Mouse (Mus musculus) intestine, embryonic 14.5 days (tissue): Measurements from ENCODE around the gene Hnrnpm. TPM values are rescaled to one million over a fixed set of nuclear protein-coding genes. Genes with fewer than 3 reads are reported as not detected.
"Not testable (repeated sequence)": the region's sequence is repeated elsewhere in the genome, so short reads cannot be mapped to it uniquely, and the experiment has no call there.

Experiments
- ATAC-seq: fragments of 200-750 bp; cut with Nextera tagmentation; replicated peaks from 2 replicates; pipeline ENCODE4 v1.8.0; 2017; ENCODE audit warnings: low read depth, moderate number of reproducible peaks, moderate TSS enrichment, moderate library complexity; ENCODE audit not compliant: low FRiP score, low TSS enrichment
- DNase-seq: peaks from one replicate; pipeline ENCODE4 v3.0.0-alpha.2; 2018; ENCODE audit warnings: low spot score
- H3K27ac ChIP-seq: fragments of 300-500 bp; sonication (generic); 2 replicates; pipeline ENCODE4 v1.5.1; 2014; ENCODE audit warnings: low read depth, mild to moderate bottlenecking, control low read depth
- H3K27me3 ChIP-seq: fragments of 300-500 bp; sonication (generic); replicated peaks from 2 replicates; pipeline ENCODE4 v1.6.1; 2014; ENCODE audit warnings: low read length, control low read depth; ENCODE audit not compliant: control insufficient read depth, insufficient read depth
- H3K36me3 ChIP-seq: fragments of 300-500 bp; sonication (generic); 2 replicates; pipeline ENCODE4 v1.6.1; 2014; ENCODE audit warnings: low read length, control low read depth; ENCODE audit not compliant: control insufficient read depth, insufficient read depth
- H3K4me1 ChIP-seq: fragments of 300-500 bp; sonication (generic); replicated peaks from 2 replicates; pipeline ENCODE4 v1.6.1; 2014; ENCODE audit warnings: low read length, control low read depth, mixed read lengths; ENCODE audit not compliant: control insufficient read depth, insufficient read depth
- H3K4me2 ChIP-seq: fragments of 300-500 bp; sonication (generic); 2 replicates; pipeline ENCODE4 v1.6.1; 2014; ENCODE audit warnings: low read length
- H3K4me3 ChIP-seq: fragments of 300-500 bp; sonication (generic); 2 replicates; pipeline ENCODE4 v1.5.1; 2014; ENCODE audit warnings: low read depth, low read length, control low read depth, mixed read lengths
- H3K9ac ChIP-seq: fragments of 300-500 bp; sonication (generic); 2 replicates; pipeline ENCODE4 v1.6.1; 2014; ENCODE audit warnings: mild to moderate bottlenecking, low read length
- H3K9me3 ChIP-seq: fragments of 300-500 bp; sonication (generic); 2 replicates; pipeline ENCODE4 v1.6.1; 2016; ENCODE audit warnings: low read length, control low read depth; ENCODE audit not compliant: control insufficient read depth
- WGBS: fragments of 180-500 bp; shearing (Covaris S2); extraction: QIAGEN DNeasy Blood & Tissue Kit; methylation state at CpG from one replicate; pipeline ENCODE4 v1.1.7; 2014; 5-methylcytosine and 5-hydroxymethylcytosine counted together
- polyA plus RNA-seq: library from polyadenylated mRNA; unstranded; fragments of >200 nt; fragmentation: Nextera tagmentation; extraction: Ambion mirVana; gene quantifications from 2 replicates; pipeline ENCODE4 v1.2.1, GENCODE M21; 2014

Gene Hnrnpm
- polyA plus RNA-seq = 309 and 366 TPM in 2 replicates

DNA sequence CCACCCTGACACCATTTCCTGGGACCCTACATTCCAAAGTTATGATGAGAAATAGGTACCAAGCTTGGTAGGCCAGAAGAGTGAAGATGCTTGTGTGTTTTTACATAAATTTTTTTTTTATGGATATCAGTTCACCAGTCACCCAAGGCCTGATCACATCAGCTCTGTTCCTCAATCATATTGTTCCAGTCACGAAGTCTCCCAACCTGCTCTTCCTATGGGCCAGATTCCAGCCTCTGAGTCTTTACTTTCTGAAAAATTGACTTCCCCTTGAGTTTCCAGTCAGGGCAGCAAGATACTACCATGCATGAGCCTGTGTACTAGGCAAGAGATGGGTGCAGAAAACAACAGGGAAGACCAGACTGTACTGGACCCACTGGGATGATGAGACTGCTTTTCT, at the start of gene Hnrnpm:
Gene Hnrnpm (minus strand): TSS at position 101 of the 400 bp plus-strand sequence.
- H3K9ac ChIP-seq = peak within 1 kb of the TSS; percentile 93; the same call in 1 of the 2 replicates
- peak within 1 kb of the TSS; percentile 93 for H3K4me3 ChIP-seq
- no peak for DNase-seq
- H3K9me3 ChIP-seq = no peaks in the 10 kb centered on the region
- H3K4me1 ChIP-seq = peaks cover 21% of the 10 kb centered on the region
- H3K4me2 ChIP-seq = peak within 1 kb of the TSS; percentile 56
- no peak for ATAC-seq
- peaks cover 14% of the 10 kb centered on the region for H3K36me3 ChIP-seq
- WGBS = 88% methylated on average over 1 of the region's 1 CpGs
- no peak within 1 kb of the TSS; the same call in 1 of the 2 replicates for H3K27ac ChIP-seq
- H3K27me3 ChIP-seq = no peaks in the 10 kb centered on the region

DNA sequence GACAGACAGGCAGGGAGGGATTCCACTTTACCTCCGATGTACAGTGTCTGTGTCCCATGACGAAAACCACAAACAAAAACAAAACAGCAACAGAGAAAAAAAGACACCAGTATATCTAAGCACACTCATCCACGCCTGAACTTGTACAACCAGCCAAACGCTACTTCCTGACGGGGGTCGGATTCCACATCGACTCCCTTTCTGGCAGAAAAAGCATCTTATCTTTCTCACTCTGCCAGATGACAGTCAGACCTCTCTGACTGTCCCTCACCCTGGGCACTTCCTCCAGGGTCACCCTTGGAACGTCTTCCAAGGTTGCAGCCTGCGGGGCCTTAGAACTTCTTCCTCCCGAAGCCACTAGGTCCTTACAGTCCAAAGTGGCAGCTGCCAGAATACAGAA, 46.9 kb upstream of the Hnrnpm start:
- H3K4me2 ChIP-seq, H3K27ac ChIP-seq, H3K36me3 ChIP-seq, H3K9ac ChIP-seq, H3K27me3 ChIP-seq, DNase-seq, H3K9me3 ChIP-seq, H3K4me3 ChIP-seq, H3K4me1 ChIP-seq, ATAC-seq: not testable (repeated sequence)
- WGBS = 75% methylated on average over 10 of the region's 10 CpGs

DNA sequence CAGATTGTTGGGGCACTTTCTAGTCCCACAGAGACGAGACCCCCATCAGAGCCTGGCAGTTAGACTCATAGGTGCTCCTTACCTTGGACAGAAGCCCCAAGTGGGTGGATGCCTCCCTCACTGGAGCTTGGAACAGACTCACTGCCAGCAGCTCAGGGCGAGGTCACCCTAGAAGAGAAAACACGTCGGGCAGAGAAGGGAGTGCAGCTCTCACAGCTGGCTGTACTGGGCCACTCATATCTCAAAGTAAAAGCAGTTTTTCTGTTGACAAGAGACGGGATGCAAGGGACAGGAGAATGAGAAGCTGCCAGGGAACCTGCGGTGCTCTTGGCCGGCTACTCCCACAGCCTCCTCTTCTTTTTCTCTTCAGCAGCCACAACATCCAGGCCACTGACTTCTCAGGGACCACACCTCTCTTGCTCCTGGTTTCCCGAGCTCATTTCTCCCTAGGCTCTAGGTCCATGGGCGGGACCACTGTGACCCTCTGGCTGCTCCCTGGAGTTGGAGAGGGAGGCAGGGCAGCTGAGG, 46.0 kb upstream of the Hnrnpm start:
- not testable (repeated sequence) for H3K9ac ChIP-seq, H3K4me2 ChIP-seq, H3K27me3 ChIP-seq, H3K4me1 ChIP-seq, H3K27ac ChIP-seq, H3K9me3 ChIP-seq, ATAC-seq, H3K36me3 ChIP-seq, H3K4me3 ChIP-seq
- 61% methylated on average over 9 of the region's 9 CpGs for WGBS
- DNase-seq = peak; percentile 27

DNA sequence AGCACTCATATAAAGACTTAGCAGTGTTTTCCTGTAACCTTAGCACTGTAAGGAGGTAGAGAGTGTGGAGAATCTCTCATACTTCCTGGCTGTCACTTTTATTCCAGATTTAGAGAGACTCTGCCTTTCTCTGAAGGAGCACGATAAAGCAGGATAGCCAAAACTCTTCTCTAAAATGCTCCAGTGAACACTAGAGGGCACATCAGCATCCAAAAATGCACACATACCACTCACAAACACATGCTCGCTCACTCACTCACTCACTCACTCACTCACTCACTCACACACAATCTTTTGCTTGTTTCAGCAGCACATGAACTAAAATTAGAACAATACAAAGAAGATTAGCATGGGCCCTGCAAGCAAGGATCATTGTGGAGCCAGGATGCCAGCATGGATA, 42.6 kb upstream of the Hnrnpm start:
- Histone ChIP-seq H3K9me3 (no peaks in the 10 kb centered on the region), H3K4me2 (no peak overlapping the region), H3K27ac (no peak overlapping the region), H3K4me3 (no peak overlapping the region), H3K36me3 (no peaks in the 10 kb centered on the region), H3K9ac (no peak overlapping the region), H3K4me1 (no peaks in the 10 kb centered on the region), H3K27me3 (no peaks in the 10 kb centered on the region)
- 66% methylated on average over 2 of the region's 2 CpGs for WGBS
- DNase-seq = no peak
- no peak for ATAC-seq

DNA sequence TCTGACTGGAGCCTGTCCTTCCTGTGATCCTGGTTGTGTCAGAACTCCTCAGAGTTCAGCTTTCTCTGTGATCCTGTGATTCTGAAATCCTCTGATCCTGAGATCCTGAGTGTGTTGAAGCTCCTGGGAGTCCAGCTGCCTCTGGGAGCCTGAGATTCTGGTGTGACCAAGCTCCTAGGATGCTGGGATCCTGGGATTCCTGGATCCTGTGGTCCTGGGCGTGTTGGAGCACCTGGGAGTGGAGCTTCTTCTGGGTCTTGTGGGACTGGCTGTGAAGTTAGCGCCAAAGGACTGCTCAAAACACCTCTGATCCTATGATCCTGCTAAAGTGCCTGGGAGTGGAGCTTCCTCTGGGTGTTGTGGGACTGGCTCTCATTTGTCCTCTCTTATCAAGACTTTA, 41.7 kb upstream of the Hnrnpm start:
- no peak overlapping the region for H3K9ac ChIP-seq
- H3K4me1 ChIP-seq = no peaks in the 10 kb centered on the region
- no peaks in the 10 kb centered on the region for H3K9me3 ChIP-seq
- ATAC-seq (no peak), DNase-seq (no peak)
- no peaks in the 10 kb centered on the region for H3K27me3 ChIP-seq
- H3K36me3 ChIP-seq = no peaks in the 10 kb centered on the region
- H3K27ac ChIP-seq = no peak overlapping the region
- WGBS = 79% methylated on average over 2 of the region's 2 CpGs
- no peak overlapping the region for H3K4me2 ChIP-seq
- no peak overlapping the region for H3K4me3 ChIP-seq

DNA sequence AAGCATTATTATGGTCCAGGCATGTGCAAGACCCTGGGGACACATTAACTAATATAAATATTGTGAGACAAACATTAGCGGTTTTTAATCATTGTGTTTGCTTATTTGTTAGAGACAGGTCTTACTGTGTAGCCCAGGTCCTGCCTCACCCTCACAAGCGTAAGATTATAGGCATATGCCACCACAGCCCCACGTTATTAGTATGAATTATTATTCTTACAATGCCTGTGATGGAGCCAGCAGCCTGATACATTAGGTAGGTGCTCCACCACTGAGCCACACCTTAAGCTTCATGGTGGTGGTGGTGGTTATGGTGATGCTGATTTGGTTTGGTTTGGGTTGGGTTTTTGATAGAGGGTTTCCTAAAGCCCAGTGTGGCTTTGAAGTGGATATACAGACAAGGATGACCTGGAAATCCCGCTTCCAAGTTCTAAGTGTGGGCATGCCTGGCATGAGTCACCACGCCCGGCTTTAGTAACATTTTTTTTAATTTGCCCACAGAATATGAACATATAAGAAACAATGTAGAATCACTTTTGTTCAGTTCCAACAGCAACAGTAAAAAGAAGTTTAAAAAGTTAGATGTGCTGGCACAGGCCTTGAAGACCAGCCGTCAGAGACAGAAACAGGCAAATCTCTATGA, 33.2 kb upstream of the Hnrnpm start:
- 0 out of 2 replicates have a peak, but pooled peaks cover 5% of the 10 kb centered on the region for H3K4me1 ChIP-seq
- H3K27me3 ChIP-seq = no peaks in the 10 kb centered on the region
- no peaks in the 10 kb centered on the region for H3K9me3 ChIP-seq
- H3K4me2 ChIP-seq = no peak overlapping the region
- H3K27ac ChIP-seq = no peak overlapping the region
- no peak for ATAC-seq
- WGBS = 93% methylated on average over 7 of the region's 7 CpGs
- no peak overlapping the region for H3K4me3 ChIP-seq
- no peak overlapping the region for H3K9ac ChIP-seq
- no peaks in the 10 kb centered on the region for H3K36me3 ChIP-seq
- no peak for DNase-seq

DNA sequence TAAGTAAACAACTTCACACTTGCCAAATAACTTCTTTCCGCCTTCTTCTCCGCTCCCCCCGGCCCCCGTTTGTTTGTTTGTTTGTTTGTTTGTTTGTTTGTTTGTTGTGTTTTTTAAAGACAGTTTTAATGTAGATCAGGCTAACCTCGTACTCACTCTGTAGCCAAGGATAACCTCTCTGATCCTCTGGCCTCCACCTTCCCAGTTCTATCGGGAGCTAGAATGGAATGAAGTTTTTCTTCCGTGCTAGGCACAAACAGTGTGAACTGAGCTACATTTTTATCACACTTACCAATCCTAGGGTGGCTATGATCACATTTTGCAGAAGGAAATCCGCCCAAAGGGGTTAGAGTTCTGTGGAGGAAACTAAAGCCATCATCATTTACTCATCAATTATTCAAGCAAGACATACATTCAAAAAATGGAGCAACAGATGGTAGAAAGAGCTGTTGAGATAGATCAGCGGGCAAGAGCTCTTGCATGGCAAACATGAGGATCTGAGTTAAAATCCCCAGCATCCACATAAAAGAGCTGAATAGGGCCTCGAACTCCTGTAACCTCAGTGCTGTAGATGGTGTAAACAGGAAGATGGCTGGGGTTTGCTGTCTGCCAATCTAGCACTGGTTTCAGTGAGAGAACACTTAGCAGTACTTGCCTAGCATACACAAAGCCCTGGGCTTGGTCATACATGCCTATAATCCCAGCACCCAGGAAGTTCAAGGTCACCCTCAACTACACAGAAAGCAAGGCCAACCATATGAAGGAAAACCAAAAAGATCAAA, 32.5 kb upstream of the Hnrnpm start:
- DNase-seq = no peak
- Histone ChIP-seq H3K9me3 (no peaks in the 10 kb centered on the region), H3K4me3 (peak overlapping the region; percentile 89), H3K4me2 (peak overlapping the region; percentile 35), H3K27me3 (no peaks in the 10 kb centered on the region), H3K9ac (no peak overlapping the region), H3K27ac (peak overlapping the region; percentile 7; the same call in 1 of the 2 replicates), H3K4me1 (0 out of 2 replicates have a peak, but pooled peaks cover 5% of the 10 kb centered on the region), H3K36me3 (no peaks in the 10 kb centered on the region)
- peak; percentile 26; the same call in 1 of the 2 replicates for ATAC-seq
- 48% methylated on average over 10 of the region's 10 CpGs for WGBS

DNA sequence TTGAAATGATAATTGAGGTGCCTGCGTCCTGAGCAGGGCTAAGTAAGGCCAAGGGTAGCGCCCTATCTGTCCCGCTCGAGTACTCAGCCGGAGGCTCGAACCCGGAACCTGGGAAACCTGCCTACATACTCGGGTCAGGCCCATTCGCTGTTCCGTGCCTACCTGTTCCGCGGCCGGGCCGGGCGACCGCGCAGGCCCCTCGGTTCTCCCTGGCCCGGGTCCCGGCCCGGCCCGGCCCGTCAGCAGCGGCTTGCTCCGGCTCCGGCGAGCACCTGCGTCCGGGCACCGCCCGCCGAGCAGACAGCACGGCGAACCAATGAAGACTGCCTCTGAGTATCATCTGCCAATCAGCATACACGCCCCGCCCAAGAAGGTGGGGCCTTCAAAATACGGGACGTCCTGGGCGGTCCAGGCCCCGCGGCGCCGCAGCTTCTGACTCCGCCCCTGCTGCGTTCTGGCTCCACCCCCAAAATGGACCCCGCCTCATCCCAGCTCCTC, 31.8 kb upstream of the Hnrnpm start, which contains the start of gene March2:
Gene March2 (minus strand): TSS at position 287 of the 498 bp plus-strand sequence.
- peak within 1 kb of the TSS; percentile 89 for H3K4me3 ChIP-seq
- ATAC-seq (peak; percentile 99), DNase-seq (peak; percentile 99)
- peak within 1 kb of the TSS; percentile 7; the same call in 1 of the 2 replicates for H3K27ac ChIP-seq
- H3K9ac ChIP-seq = peak within 1 kb of the TSS; percentile 55
- no peaks in the 10 kb centered on the region for H3K36me3 ChIP-seq
- H3K4me2 ChIP-seq = peak within 1 kb of the TSS; percentile 85
- WGBS = under 1% methylated on average over 46 of the region's 46 CpGs
- H3K4me1 ChIP-seq = 0 out of 2 replicates have a peak, but pooled peaks cover 5% of the 10 kb centered on the region
- H3K27me3 ChIP-seq = no peaks in the 10 kb centered on the region
- no peaks in the 10 kb centered on the region for H3K9me3 ChIP-seq
